Mouse (Mus musculus): ENCODE measurements around the gene Gm28051.

Gm28051 gene

DNA sequence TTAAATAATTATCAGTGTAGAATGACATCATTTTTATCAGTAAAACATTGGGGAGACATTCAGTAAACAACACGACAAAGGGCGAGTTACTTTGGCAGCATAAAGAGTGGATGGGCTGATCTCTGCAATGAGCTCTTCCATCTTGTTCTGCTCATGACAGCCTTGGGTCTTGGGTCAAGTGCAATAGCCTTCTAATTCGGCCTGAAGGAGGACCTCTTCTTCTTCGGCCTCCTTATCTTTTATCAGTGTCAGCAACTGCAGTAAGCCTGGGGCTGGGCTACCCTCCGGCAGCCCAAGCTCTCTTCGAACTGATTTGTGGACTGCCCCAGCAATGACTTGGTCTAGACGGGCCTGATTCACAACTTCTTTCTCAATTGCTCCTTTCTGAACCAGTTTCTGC lies 15.5 kb downstream of the Gm28051 start:
- no peak for DNase-seq

DNA sequence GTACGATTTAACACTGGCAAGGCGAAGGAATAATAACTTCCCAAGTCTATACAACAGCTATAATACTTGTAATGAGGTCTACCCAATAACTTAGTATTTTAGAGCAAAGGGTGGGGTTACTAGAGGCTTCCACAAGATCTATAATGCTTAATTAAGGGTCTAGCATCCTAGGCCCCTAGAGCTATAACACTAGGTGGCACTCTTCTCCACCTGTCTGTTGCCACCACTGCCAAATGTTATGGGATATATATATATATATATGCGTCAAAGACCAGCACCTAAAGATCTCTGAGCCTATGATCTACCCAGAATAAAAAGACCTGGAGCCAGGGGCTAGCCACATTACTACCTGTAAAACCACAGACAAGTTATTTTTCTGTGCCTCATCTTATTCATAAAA lies 17.3 kb downstream of the Gm28051 start:
- DNase-seq, result peak; percentile 46

DNA sequence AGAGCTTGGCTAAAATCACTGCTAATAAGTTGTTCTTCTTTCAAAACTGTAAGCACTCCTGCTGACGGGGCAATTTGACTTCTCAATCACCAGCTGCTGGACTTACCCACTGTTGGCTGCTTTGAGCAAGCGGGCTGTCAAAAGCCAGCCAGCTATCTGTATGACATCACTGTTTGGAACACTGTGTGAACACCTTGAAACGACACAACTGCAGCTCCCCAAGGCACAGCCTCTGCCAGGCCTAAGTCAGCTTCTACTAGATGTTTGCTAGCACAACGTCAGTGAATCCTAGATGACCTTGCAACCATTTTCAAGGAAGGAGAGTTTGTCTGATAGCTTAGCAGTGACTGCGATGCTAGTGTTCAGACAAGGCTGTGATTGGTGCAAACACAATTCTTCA lies 18.5 kb downstream of the Gm28051 start:
- DNase-seq, result no peak

DNA sequence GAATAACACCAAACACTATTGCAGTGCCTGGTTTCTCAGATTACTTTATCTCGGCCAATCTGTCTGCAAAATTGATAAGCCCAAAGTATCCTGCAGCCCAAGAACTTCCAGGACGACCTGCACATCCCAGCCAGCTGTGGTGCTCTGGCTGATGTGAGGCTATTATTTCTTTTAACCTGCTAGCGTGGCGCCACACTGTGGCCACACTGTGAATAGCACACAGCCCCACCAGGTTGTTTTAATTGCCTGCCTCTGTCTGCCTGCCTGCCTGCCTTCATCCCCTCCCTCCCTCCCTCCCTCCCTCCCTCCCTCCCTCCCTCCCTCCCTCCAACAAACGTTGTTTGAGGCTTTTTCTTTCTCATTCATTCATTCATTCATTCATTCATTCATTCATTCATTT lies 24.2 kb downstream of the Gm28051 start:
- DNase-seq, result peak; percentile 70

DNA sequence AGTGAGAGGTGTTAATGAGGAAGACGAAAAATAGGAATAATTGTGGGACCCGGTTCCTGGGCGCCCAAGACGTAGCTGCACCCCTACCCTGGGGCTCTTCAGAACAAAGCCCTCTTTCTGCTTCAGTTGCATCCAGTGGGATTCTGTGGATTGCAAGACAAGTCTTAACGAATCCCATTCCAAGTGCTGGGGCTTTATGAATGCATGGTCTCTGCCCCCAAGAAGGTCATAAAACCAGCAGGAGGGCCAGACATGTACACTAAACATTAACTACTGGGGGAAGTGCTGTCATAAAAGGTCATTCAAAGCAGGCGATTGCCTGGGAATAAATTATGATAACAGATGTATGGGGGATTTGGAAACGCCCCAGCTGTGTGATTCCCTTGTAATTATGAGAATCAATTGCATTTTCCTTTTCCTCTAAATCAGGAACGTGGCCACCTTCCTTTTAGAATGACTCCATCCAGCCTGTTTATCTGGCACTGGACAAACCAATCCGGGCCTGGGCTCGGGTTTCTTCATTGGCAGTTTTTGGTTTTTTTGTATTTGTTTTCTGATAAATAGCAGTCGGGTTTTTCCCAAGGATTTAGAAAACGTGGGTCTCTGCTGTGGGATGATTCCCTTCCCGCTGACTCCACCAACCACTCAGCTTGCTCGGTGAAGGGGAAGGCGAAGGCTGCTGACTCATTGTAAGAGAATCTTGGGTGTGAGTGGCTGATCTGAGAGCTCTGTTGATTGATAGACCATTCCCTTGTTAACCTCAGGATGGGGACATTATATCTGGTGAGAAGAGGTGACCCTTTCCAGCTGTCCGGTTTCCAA lies 26.6 kb downstream of the Gm28051 start:
- DNase-seq, result no peak

DNA sequence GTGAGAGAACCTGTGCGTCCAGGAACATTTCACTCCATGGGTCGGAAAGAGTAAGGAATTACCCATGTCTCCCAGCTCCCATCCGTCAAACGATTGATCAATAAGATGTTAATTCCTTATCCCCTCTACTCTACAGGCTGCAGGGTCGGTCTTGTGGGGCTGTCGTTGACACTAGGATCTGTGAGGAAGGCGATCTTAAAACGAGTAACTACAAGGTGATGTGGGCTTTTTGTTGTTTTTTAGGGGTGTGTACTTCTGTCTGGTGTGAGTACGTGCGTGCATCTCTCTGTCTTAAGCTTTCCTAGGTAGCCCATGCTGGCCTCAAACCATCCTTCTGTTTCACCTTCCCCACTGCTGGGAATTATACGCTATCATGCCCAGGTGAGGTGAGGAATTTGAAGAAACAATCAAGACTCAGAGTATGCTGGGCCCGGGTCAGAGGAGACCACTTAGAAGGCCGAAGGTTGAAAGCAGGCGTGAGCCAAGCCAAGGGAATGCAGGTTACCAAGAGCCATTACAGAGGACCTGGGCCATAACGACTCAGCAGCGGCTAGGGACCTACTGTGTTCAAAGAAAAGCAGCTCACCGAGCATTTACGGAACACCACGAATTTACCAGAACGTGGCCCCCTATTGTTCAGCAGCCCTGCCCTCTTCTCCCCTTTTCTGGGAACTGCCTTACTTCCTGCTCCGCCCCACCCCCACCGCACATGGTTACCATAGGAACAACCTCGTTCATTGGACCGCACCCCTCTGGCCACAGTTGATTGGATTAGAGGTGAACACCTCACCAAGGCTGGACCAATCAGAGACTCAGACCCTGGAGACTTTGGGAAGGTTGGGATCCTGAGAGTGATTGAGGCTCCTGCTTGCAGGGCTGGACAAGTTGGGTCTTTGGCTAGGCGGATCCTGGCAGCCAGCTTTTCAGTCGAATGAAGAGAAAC lies 27.4 kb downstream of the Gm28051 start:
- peak; percentile 61 for DNase-seq

DNA sequence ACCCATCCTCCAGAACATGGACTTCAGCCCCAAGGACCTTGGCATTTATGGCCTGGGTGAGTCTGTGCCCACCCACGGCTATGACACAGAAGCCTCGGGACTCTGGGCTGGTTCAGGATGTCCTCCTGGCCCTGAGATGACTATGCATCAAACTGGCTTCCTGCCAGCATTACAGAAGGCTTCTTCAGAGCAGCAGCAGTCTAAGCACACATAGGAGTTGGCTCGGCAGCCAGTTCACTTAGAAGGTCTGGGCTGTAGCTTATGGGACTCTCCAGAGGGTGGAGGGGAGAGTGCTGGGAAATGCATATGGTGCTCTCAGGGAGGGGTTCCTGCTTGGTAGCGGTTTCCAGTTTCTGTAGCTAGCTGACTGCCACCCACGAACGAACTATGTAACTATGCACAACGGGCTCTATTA lies 31.8 kb downstream of the Gm28051 start:
- DNase-seq, result no peak

- DNase-seq, result no peak
Measured at GRCm38 (mm10) chr12:102725146-102725545, 32.4 kb downstream of the Gm28051 start.

- no peak for DNase-seq
Measured at GRCm38 (mm10) chr12:102723861-102724260, 33.7 kb downstream of the Gm28051 start.

- DNase-seq, result no peak
Measured at GRCm38 (mm10) chr12:102722966-102723365, 34.6 kb downstream of the Gm28051 start.

- peak; percentile 68 for DNase-seq
Measured at GRCm38 (mm10) chr12:102722451-102722850, 35.1 kb downstream of the Gm28051 start.

DNA sequence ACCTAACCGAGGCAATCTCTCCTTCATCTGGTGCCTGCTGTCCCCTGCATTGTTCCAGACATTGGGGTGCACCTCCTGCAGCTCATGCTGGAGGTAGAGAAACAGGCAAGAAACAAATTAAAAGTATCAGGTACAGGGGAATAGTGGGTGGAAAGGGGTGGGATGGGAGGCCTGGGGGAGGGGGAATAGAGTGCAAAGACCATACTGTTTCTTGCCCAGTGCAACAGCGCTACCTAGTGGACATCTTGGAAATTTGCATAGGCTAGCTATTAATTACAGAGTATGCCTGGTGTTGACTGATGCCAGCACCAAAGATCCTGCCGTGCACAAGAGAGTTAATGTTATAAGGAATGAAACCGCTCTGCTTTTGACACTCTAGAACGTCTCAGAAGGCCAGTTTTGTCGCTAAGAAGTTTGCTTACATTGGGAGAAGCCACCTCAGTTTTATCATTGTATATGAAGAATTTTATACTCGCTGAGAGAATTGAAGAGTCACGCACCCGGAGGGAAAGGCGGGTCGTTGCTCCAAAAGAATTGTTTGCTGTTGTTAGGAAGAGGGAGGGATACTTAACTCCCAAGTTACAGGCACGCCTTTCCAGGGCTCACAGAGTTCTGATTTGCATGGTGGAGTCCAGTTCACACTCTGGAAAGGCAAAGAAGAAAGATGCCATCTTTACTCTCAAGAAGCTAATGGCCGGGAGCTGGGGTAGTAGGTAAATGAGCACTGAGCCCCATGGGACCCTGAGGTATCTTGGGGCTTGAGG lies 37.8 kb downstream of the Gm28051 start:
- DNase-seq, result peak; percentile 58

DNA sequence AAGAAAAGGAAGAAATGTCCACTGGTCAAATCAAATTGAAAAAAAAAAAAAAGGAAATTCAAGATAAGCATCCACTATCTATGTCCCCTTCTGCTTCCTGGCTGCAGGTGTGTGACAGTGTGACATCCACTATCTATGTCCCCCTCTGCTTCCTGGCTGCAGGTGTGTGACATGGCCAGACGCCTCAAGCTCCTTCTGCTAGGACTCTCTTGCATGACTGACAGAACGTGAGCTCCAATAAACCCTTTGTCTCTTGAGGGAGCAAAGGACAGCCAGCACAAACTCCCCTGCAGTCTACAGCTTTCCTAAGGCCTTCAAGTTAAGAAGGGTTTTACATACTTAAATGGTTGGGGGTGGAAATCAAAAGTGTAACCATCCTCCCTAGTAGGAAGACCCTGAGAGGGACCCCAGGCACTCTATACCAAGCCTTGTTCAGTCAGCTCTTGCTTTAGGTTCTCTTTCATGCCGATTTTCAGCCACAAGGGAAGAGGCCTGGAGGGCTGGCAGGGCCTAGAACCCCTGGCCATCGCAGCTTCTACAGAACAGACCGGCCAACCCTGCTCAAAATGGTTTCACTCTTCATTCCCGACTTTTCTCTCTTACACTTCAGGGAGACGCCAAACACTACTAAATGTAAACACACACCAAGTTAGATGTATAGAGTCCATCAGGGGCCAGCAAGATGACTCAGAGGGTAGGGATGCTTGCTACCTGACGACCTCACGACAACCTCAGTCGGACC lies 42.7 kb downstream of the Gm28051 start:
- no peak for DNase-seq

DNA sequence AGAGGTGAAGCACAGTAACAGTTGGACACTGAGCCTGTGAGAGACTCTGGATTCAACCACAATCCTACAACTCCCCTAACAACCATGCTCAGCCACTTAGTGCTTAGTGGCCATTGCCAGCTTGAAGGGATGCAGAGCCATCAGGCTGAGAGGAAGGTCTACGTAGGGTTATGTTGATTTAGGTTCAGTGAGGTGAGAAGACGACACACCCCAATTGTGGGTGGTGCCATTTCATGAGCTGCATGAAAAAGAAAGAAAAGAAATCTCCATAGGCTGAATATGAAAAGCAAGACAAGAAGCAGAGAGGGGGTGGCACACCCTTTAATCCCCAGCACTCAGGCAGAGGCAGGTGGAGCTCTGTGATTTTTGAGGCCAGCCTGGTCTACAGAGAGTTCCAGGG lies 43.4 kb downstream of the Gm28051 start:
- DNase-seq, result no peak

GRCm38 (mm10) chr12:102713153-102713865 lies 44.3 kb downstream of the Gm28051 start:
- no peak for DNase-seq

- DNase-seq, result no peak
Measured at GRCm38 (mm10) chr12:102710851-102711375, 46.7 kb downstream of the Gm28051 start.

DNA sequence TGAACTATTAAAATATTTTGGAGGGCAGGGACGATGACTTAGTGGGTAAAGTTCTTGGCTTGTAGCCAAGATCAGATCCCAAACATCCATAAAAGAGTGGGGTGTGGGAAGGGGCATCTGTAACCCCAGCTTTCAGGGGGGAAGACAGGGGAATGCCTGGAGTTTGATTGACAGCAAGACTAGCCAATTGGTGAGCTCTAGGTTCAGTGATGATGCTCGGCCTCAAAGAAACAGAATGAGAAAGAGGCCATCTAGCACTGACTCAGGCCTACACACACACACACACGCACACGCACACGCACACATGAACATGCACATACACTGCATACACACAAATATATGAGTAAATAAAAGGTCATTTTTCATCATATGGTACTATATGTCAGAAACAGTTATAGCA lies 47.7 kb downstream of the Gm28051 start:
- no peak for DNase-seq

- no peak for DNase-seq
Measured at GRCm38 (mm10) chr12:102708220-102708619, 49.3 kb downstream of the Gm28051 start.

GRCm38 (mm10) chr12:102706833-102707463 lies 50.6 kb downstream of the Gm28051 start:
- no peak for DNase-seq

- no peak for DNase-seq
Measured at GRCm38 (mm10) chr12:102705906-102706640, 51.5 kb downstream of the Gm28051 start.
